14 mouse cellular contexts compared by ENCODE assay signal in genomic region chr4:148797475-148798324, GRCm38 (mm10). TPM values are rescaled to one million over a fixed set of nuclear protein-coding genes. Genes with fewer than 3 reads are reported as not detected.
A peak's percentile ranks its signal among the peaks of the same experiment; 100 is the strongest.
DNase-seq lines count a peak whose midpoint lies in the region; ATAC-seq and TF ChIP-seq lines count a peak whose summit lies in the region.
"Had no signal": no experiment of that assay in that cellular context is flagged by ENCODE, and none has a peak within 500 bp of the region (broad histone marks: within the 10 kb centered on the region; RNA-seq: fewer than 3 reads in every experiment).

No protein-coding gene starts in this region.

- no peak overlapping the region for H3K4me2 ChIP-seq in kidney, embryonic 16.5 days (replicated peaks; ENCODE audit: low read depth, low read length)
- H3K4me2 ChIP-seq: hindbrain, embryonic 15.5 days had no signal

- no peak overlapping the region for H3K4me3 ChIP-seq in kidney, embryonic 16.5 days (ENCODE audit: low read length)
- H3K4me3 ChIP-seq in layer of hippocampus, adult 2 months = no peak overlapping the region
- H3K4me3 ChIP-seq: hindbrain, embryonic 15.5 days; myocyte had no signal

- H3K27me3 ChIP-seq in kidney, embryonic 16.5 days (ENCODE audit: insufficient read depth, low read length) = 0 out of 2 replicates have a peak, but pooled peaks cover 6% of the 10 kb centered on the region

- H3K4me1 ChIP-seq in kidney, embryonic 16.5 days (ENCODE audit: insufficient read depth, low read length) = peaks cover 9% of the 10 kb centered on the region; the same call in 1 of the 2 replicates
- H3K4me1 ChIP-seq: hindbrain, embryonic 15.5 days had no signal

- no peaks in the 10 kb centered on the region for H3K9me3 ChIP-seq in kidney, embryonic 16.5 days (ENCODE audit: low read length)
- H3K9me3 ChIP-seq: hindbrain, embryonic 15.5 days had no signal

- no peak overlapping the region for H3K9ac ChIP-seq in kidney, embryonic 16.5 days (replicated peaks; ENCODE audit: low read length)
- H3K9ac ChIP-seq: forebrain, postnatal 0 days; hindbrain, embryonic 15.5 days had no signal

- DNase-seq in kidney, adult 18-20 months = peak; percentile 24
- DNase-seq in kidney, postnatal 25 days = peak; percentile 24 to 71
- peak; percentile 66 for DNase-seq in lung, postnatal 14 days
- peak; percentile 85 for DNase-seq in urinary bladder, postnatal 14 days (ENCODE audit: low spot score)
- DNase-seq in layer of hippocampus, adult 2 months (ENCODE audit: low spot score in 2 of 2) = no peak
- no peak for DNase-seq in cerebellum, adult 11 months
- DNase-seq: forebrain, postnatal 0 days; layer of hippocampus, adult 9-11 months; right cerebral cortex, adult 18-20 months; thymus, adult 2 months had no signal

- 77% methylated on average over 12 of the region's 12 CpGs for WGBS in kidney, embryonic 16.5 days

- TF ChIP-seq CTCF in layer of hippocampus, adult 2 months (conservative IDR thresholded peaks at IDR 0.05) = no peak

- no peak overlapping the region for H3K27ac ChIP-seq in kidney, embryonic 16.5 days (ENCODE audit: low read length)
- no peak overlapping the region for H3K27ac ChIP-seq in layer of hippocampus, adult 2 months
- H3K27ac ChIP-seq: hindbrain, embryonic 15.5 days had no signal

- no peak for ATAC-seq in kidney, embryonic 16.5 days (ENCODE audit: low FRiP score, low TSS enrichment)
- ATAC-seq in frontal cortex, adult (ENCODE audit: low TSS enrichment) = no peak
- ATAC-seq: forebrain, postnatal 0 days had no signal

- no peaks in the 10 kb centered on the region for H3K36me3 ChIP-seq in kidney, embryonic 16.5 days (ENCODE audit: insufficient read depth, low read length)
- H3K36me3 ChIP-seq: hindbrain, embryonic 15.5 days had no signal

RNA-seq across cellular contexts. Expression of gene Casz1, which starts 6.5 kb away (rescaled TPM):
- 5.4 and 8.8 TPM in 2 replicates for polyA plus RNA-seq in kidney, embryonic 16.5 days (2015; fragmentation: Nextera tagmentation; extraction: Ambion mirVana)
- under 1 TPM; 0.34 to 0.56 TPM for total RNA-seq in layer of hippocampus, adult 2 months (2021)

Comparison
In these comparisons a context has a peak if more than half of its experiments do, and no peak if none do; other contexts are left out.
1. DNase-seq: peak in kidney, adult 18-20 months (single experiment), kidney, postnatal 25 days (2 of 2), lung, postnatal 14 days (single experiment) and urinary bladder, postnatal 14 days (single experiment); none in layer of hippocampus, adult 2 months (0 of 2) and cerebellum, adult 11 months (single experiment).